Mouse (Mus musculus) midbrain, postnatal 0 days (tissue): ENCODE results near the gene Tctex1d1. TPM values are rescaled to one million over a fixed set of nuclear protein-coding genes. Genes with fewer than 3 reads are reported as not detected.

Source experiments
- ATAC-seq: fragments of 200-750 bp; cut with Nextera tagmentation; 2 replicates; pipeline ENCODE4 v1.8.0; 2017; ENCODE audit warnings: moderate number of reproducible peaks, mild to moderate bottlenecking, moderate TSS enrichment, moderate library complexity; ENCODE audit not compliant: low FRiP score
- DNase-seq: peaks from one replicate; pipeline ENCODE4 v3.0.0-alpha.2; 2015; ENCODE audit warnings: low spot score
- H3K27ac ChIP-seq: fragments of 300-500 bp; sonication (generic); 2 replicates; pipeline ENCODE4 v1.5.1; 2014; ENCODE audit warnings: low read depth, mild to moderate bottlenecking, low read length, mixed read lengths
- H3K27me3 ChIP-seq: fragments of 300-500 bp; sonication (generic); 2 replicates; pipeline ENCODE4 v1.6.1; 2014; ENCODE audit warnings: low read length, control low read depth, mixed read lengths; ENCODE audit not compliant: insufficient read depth
- H3K36me3 ChIP-seq: fragments of 300-500 bp; sonication (generic); 2 replicates; pipeline ENCODE4 v1.6.1; 2014; ENCODE audit warnings: low read length, control low read depth, mixed read lengths; ENCODE audit not compliant: insufficient read depth
- H3K4me1 ChIP-seq: fragments of 300-500 bp; sonication (generic); 2 replicates; pipeline ENCODE4 v1.6.1; 2014; ENCODE audit warnings: mild to moderate bottlenecking, control low read depth, antibody characterized with exemption, low read length, mixed read lengths; ENCODE audit not compliant: insufficient read depth
- H3K4me2 ChIP-seq: fragments of 300-500 bp; sonication (generic); 2 replicates; pipeline ENCODE4 v1.6.1; 2014; ENCODE audit warnings: low read depth, mild to moderate bottlenecking, low read length, mixed read lengths; ENCODE audit not compliant: poor library complexity, severe bottlenecking
- H3K4me3 ChIP-seq: fragments of 300-500 bp; sonication (generic); 2 replicates; pipeline ENCODE4 v1.5.1; 2014; ENCODE audit warnings: low read depth, mild to moderate bottlenecking, low read length, moderate library complexity
- H3K9ac ChIP-seq: fragments of 300-500 bp; sonication (generic); replicated peaks from 2 replicates; pipeline ENCODE4 v1.6.1; 2014; ENCODE audit warnings: mild to moderate bottlenecking, low read length, moderate library complexity, mixed read lengths; ENCODE audit not compliant: poor library complexity, severe bottlenecking
- H3K9me3 ChIP-seq: fragments of 300-500 bp; sonication (generic); 2 replicates; pipeline ENCODE4 v1.6.1; 2016; ENCODE audit warnings: low read length, control low read depth
- CTCF ChIP-seq: IDR thresholded peaks from 2 replicates; pipeline ENCODE4 v1.5.1; 2016; ENCODE audit warnings: antibody characterized with exemption, mild to moderate bottlenecking
- WGBS: fragments of 180-500 bp; shearing (Covaris S2); extraction: QIAGEN DNeasy Blood & Tissue Kit; methylation state at CpG from one replicate; pipeline ENCODE4 v1.1.7; 2014; 5-methylcytosine and 5-hydroxymethylcytosine counted together
- polyA plus RNA-seq: library from polyadenylated mRNA; unstranded; fragments of >200 nt; fragmentation: Nextera tagmentation; extraction: Ambion mirVana; gene quantifications from 2 replicates; pipeline ENCODE4 v1.2.1, GENCODE M21; 2015
- total RNA-seq: library from RNA; depleted of rRNA; stranded (reverse); fragments of >200 nt; gene quantifications from 2 replicates; pipeline ENCODE4 v1.2.3, GENCODE M21; 2014; rRNA removed

Gene Tctex1d1
- total and polyA plus RNA-seq, 2 experiments from 2014 or later: 2.0 to 5.9 TPM

- Histone ChIP-seq H3K9ac (no peak overlapping the region), H3K27me3 (no peaks in the 10 kb centered on the region), H3K9me3 (no peaks in the 10 kb centered on the region), H3K4me3 (no peak overlapping the region), H3K4me1 (no peaks in the 10 kb centered on the region), H3K27ac (no peak overlapping the region), H3K4me2 (no peak overlapping the region), H3K36me3 (no peaks in the 10 kb centered on the region)
- 89% methylated on average over 7 of the region's 7 CpGs for WGBS
- no peak for DNase-seq
- ATAC-seq: no peak
- no peak for TF ChIP-seq CTCF
Measured at GRCm38 (mm10) chr4:103027745-103028144, 49.3 kb downstream of the Tctex1d1 start.

GRCm38 (mm10) chr4:103028177-103029088 lies 50.0 kb downstream of the Tctex1d1 start:
- no peak for TF ChIP-seq CTCF
- WGBS: 84% methylated on average over 13 of the region's 13 CpGs
- Histone ChIP-seq H3K4me3 (no peak overlapping the region), H3K9ac (no peak overlapping the region), H3K4me2 (no peak overlapping the region), H3K4me1 (no peaks in the 10 kb centered on the region), H3K36me3 (no peaks in the 10 kb centered on the region), H3K27ac (no peak overlapping the region), H3K9me3 (no peaks in the 10 kb centered on the region), H3K27me3 (no peaks in the 10 kb centered on the region)
- no peak for ATAC-seq
- no peak for DNase-seq

GRCm38 (mm10) chr4:103039103-103039837 lies 60.9 kb downstream of the Tctex1d1 start:
- no peaks in the 10 kb centered on the region for H3K9me3 ChIP-seq
- TF ChIP-seq CTCF: no peak
- DNase-seq (no peak), ATAC-seq (no peak)
- H3K36me3 ChIP-seq: no peaks in the 10 kb centered on the region
- no peak overlapping the region for H3K27ac ChIP-seq
- H3K4me1 ChIP-seq: no peaks in the 10 kb centered on the region
- H3K9ac ChIP-seq: no peak overlapping the region
- no peaks in the 10 kb centered on the region for H3K27me3 ChIP-seq
- 87% methylated on average over 14 of the region's 14 CpGs for WGBS
- H3K4me2 ChIP-seq: no peak overlapping the region
- H3K4me3 ChIP-seq: no peak overlapping the region

DNA sequence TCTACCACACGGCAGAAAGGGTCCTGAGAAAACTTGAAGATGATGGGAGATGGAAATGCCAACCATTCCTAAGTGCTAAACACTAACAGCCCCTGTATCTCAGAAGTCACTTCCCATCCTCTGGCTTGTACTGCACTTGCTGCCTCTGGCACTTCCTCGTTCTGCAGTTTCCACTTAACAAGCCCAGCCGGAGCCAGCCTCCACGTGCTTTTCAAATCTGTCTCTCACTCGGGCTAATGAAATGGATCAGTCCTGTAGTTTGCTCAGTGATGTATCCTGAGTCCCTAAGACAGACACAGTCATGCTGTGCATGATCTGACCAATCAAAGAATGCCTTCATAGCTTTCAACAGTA lies 61.4 kb downstream of the Tctex1d1 start:
- DNase-seq (no peak), ATAC-seq (no peak)
- no peaks in the 10 kb centered on the region for H3K9me3 ChIP-seq
- H3K27me3 ChIP-seq: no peaks in the 10 kb centered on the region
- WGBS: 77% methylated on average over 5 of the region's 5 CpGs
- no peak overlapping the region for H3K4me3 ChIP-seq
- H3K9ac ChIP-seq: no peak overlapping the region
- H3K4me2 ChIP-seq: no peak overlapping the region
- H3K4me1 ChIP-seq: no peaks in the 10 kb centered on the region
- H3K27ac ChIP-seq: no peak overlapping the region
- no peak for TF ChIP-seq CTCF
- no peaks in the 10 kb centered on the region for H3K36me3 ChIP-seq

DNA sequence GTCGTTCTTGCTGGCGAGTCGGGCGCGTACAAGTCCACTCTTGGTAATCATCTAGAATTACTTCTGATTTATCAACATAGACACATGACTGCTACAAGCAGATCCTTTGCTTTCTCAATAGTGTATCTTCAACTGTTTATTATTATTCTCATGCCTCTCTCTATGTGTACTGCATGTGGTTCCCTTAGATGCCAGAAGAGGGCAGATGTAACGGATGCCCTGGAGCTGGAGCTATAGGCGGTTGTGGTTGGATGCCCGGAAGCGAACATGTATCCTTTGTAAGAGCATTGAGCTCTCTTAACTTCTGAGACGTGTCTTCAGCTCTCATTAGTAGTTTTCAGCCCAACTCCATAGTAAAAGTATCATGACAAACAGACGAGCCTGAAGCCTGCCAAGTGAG lies 64.6 kb downstream of the Tctex1d1 start:
- H3K4me2 ChIP-seq: no peak overlapping the region
- H3K27me3 ChIP-seq: no peaks in the 10 kb centered on the region
- H3K27ac ChIP-seq: no peak overlapping the region
- DNase-seq (no peak), ATAC-seq (no peak)
- no peaks in the 10 kb centered on the region for H3K36me3 ChIP-seq
- TF ChIP-seq CTCF: peak; percentile 29
- no peak overlapping the region for H3K9ac ChIP-seq
- no peak overlapping the region for H3K4me3 ChIP-seq
- no peaks in the 10 kb centered on the region for H3K9me3 ChIP-seq
- no peaks in the 10 kb centered on the region for H3K4me1 ChIP-seq
- 94% methylated on average over 11 of the region's 11 CpGs for WGBS

DNA sequence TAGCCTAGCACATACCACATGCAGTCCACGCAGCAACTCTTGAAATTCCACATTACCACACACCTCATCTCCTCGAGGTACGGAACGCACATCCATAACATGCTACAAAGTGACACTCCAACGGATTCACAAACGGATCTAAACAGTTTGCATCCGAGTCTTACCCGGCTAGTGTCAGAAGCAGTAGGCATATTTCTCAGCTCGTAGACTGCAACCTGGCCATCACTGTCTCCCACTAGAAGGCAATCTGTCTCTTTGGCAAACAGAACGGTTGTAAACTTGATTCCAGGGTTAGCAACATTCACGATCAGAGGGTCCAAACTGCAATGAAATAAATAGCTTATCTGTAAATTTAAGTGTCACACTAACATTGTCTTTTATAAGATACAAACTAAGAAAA lies 69.6 kb downstream of the Tctex1d1 start:
- Histone ChIP-seq H3K9ac (no peak overlapping the region), H3K36me3 (no peaks in the 10 kb centered on the region), H3K4me3 (no peak overlapping the region), H3K4me2 (no peak overlapping the region), H3K27ac (no peak overlapping the region), H3K9me3 (0 out of 2 replicates have a peak, but pooled peaks cover 3% of the 10 kb centered on the region), H3K27me3 (no peaks in the 10 kb centered on the region), H3K4me1 (no peaks in the 10 kb centered on the region)
- DNase-seq (no peak), ATAC-seq (no peak)
- no peak for TF ChIP-seq CTCF
- WGBS: 93% methylated on average over 11 of the region's 11 CpGs

Other genes with a start within 250 kb of the Tctex1d1 start
- 51.4 and 62.6 TPM in 2 replicates for gene Sgip1, start 237.3 kb upstream of the Tctex1d1 start, total RNA-seq
- gene Sgip1, start 237.3 kb upstream of the Tctex1d1 start, polyA plus RNA-seq: 58.7 and 78.0 TPM in 2 replicates
- 1.2 TPM in 1 of 2 replicates, not detected in the other for gene Insl5, start 48.2 kb downstream of the Tctex1d1 start, total RNA-seq
- gene Insl5, start 48.2 kb downstream of the Tctex1d1 start, polyA plus RNA-seq: 0.54 TPM in 1 of 2 replicates, not detected in the other
- 30.6 and 49.7 TPM in 2 replicates for gene Mier1, start 135.8 kb downstream of the Tctex1d1 start, total RNA-seq
- 25.3 and 32.8 TPM in 2 replicates for gene Mier1, start 135.8 kb downstream of the Tctex1d1 start, polyA plus RNA-seq
- 5.1 and 9.1 TPM in 2 replicates for gene Wdr78, start 135.9 kb downstream of the Tctex1d1 start, total RNA-seq
- 2.1 and 2.8 TPM in 2 replicates for gene Wdr78, start 135.9 kb downstream of the Tctex1d1 start, polyA plus RNA-seq
- gene Slc35d1, start 236.6 kb downstream of the Tctex1d1 start, total RNA-seq: 2.7 and 4.3 TPM in 2 replicates
- gene Slc35d1, start 236.6 kb downstream of the Tctex1d1 start, polyA plus RNA-seq: 4.7 and 5.0 TPM in 2 replicates